Mouse (Mus musculus) brain, embryonic 14.5 days (tissue): Measurements from ENCODE around the gene Zfp91. TPM values are rescaled to one million over a fixed set of nuclear protein-coding genes. Genes with fewer than 3 reads are reported as not detected.
"Not testable (repeated sequence)": the region's sequence is repeated elsewhere in the genome, so short reads cannot be mapped to it uniquely, and the experiment has no call there.

ENCODE experiments used
- DNase-seq: peaks from one replicate; pipeline ENCODE4 v3.0.0-alpha.2; 2011; ENCODE audit warnings: low read depth
- CTCF ChIP-seq: fragments of 200-500 bp; IDR thresholded peaks from 2 replicates; pipeline ENCODE4 v1.5.1; 2012; ENCODE audit warnings: inconsistent platforms, mild to moderate bottlenecking, moderate library complexity, borderline replicate concordance; ENCODE audit not compliant: insufficient read depth, insufficient read length; ENCODE audit errors: extremely low read depth
- POLR2A ChIP-seq: fragments of 200-500 bp; IDR thresholded peaks from 2 replicates; pipeline ENCODE4 v1.6.1; 2012; ENCODE audit warnings: mild to moderate bottlenecking, inconsistent platforms, borderline replicate concordance; ENCODE audit not compliant: poor library complexity, insufficient read depth, insufficient read length, severe bottlenecking; ENCODE audit errors: extremely low read depth
- polyA plus RNA-seq: library from polyadenylated mRNA; depleted of rRNA; stranded (reverse); fragments of >200 nt; gene quantifications from 2 replicates; pipeline ENCODE4 v1.2.3, GENCODE M21; 2012; rRNA removed

The Zfp91 gene
- polyA plus RNA-seq, 1 experiment: 41.0 TPM

GRCm38 (mm10) chr19:12731036-12731435 lies 64.9 kb downstream of the Zfp91 start:
- TF ChIP-seq POLR2A (no peak), CTCF (no peak)
- DNase-seq: no peak

DNA sequence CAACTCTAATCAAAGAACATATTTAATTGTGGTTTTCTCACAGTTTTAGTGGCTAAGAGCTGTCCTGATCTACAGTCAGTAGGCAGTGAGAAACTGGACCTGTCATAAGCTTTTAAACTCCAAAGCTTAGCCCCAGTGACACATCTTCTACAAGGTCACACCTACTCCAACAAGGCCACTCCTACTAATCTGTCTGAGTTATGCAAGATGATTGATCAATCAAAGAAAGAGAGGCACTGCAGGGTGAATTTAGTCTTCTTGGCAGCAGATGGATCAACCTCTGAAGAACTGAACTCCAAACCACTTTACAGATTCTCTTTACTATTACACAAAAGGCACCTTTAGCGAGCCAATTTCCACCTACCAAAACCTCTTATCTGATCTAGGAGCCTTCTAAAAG lies 70.1 kb downstream of the Zfp91 start:
- DNase-seq: no peak
- TF ChIP-seq POLR2A (no peak), CTCF (no peak)

- DNase-seq: peak; percentile 0
- TF ChIP-seq CTCF (peak; percentile 27; the same call in 1 of the 2 replicates), POLR2A (no peak)
Measured at GRCm38 (mm10) chr19:12722308-12722707, 73.6 kb downstream of the Zfp91 start.

- not testable (repeated sequence) for DNase-seq
Measured at GRCm38 (mm10) chr19:12721596-12721995, 74.3 kb downstream of the Zfp91 start.

- DNase-seq: not testable (repeated sequence)
Measured at GRCm38 (mm10) chr19:12720919-12721318, 75.0 kb downstream of the Zfp91 start.

GRCm38 (mm10) chr19:12720463-12720862 lies 75.5 kb downstream of the Zfp91 start:
- TF ChIP-seq POLR2A: no peak
- TF ChIP-seq CTCF: no peak
- DNase-seq: no peak

DNA sequence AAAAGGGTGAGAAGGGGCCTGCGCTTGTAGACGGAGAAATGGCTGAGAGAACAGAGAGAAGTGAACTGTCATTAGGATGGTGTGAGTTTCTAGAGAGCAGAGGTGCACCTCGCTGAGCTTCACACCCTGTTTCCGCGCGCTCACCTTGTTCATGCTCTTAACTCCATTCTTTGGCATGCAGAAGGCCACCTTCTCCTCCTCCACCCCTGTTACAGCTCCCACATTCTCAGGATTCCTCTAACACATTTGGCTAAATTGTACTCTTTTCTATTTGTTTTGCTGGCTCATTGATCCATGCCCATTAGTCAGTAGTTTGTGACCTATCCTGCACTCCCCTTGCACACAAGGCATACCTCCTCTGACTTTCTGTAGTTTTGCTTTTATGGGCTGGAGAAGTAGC lies 76.7 kb downstream of the Zfp91 start:
- TF ChIP-seq CTCF: no peak
- no peak for TF ChIP-seq POLR2A
- no peak for DNase-seq

Other genes with a start within 250 kb of the Zfp91 start
- 0.06 and 0.07 TPM in 2 replicates for gene Gm4952, start 196.2 kb downstream of the Zfp91 start, polyA plus RNA-seq
- gene Glyat, start 162.8 kb downstream of the Zfp91 start, polyA plus RNA-seq: not detected in 2 replicates
- gene Olfr1442, start 125.7 kb downstream of the Zfp91 start, polyA plus RNA-seq: not detected in 2 replicates
- not detected in 2 replicates for gene Olfr1443, start 118.0 kb downstream of the Zfp91 start, polyA plus RNA-seq
- not detected in 2 replicates for gene Keg1, start 100.3 kb downstream of the Zfp91 start, polyA plus RNA-seq
- 2.4 and 3.9 TPM in 2 replicates for gene Cntf, start 30.5 kb downstream of the Zfp91 start, polyA plus RNA-seq
- gene Lpxn, start 67 bp upstream of the Zfp91 start, polyA plus RNA-seq: 1.4 and 1.6 TPM in 2 replicates
- gene Gm5244, start 50.6 kb upstream of the Zfp91 start, polyA plus RNA-seq: not detected in 2 replicates
- gene Olfr1444, start 61.2 kb upstream of the Zfp91 start, polyA plus RNA-seq: not detected in 2 replicates
- not detected in 2 replicates for gene Olfr1445, start 87.7 kb upstream of the Zfp91 start, polyA plus RNA-seq
- not detected in 2 replicates for gene Olfr1446, start 97.4 kb upstream of the Zfp91 start, polyA plus RNA-seq
- not detected in 2 replicates for gene Olfr1447, start 107.6 kb upstream of the Zfp91 start, polyA plus RNA-seq
- not detected in 2 replicates for gene Olfr1448, start 128.3 kb upstream of the Zfp91 start, polyA plus RNA-seq
- gene Olfr1449, start 134.7 kb upstream of the Zfp91 start, polyA plus RNA-seq: not detected in 2 replicates
- not detected in 2 replicates for gene Olfr1450, start 154.1 kb upstream of the Zfp91 start, polyA plus RNA-seq
- not detected in 2 replicates for gene Olfr1451, start 198.9 kb upstream of the Zfp91 start, polyA plus RNA-seq
- gene Olfr1453, start 232.2 kb upstream of the Zfp91 start, polyA plus RNA-seq: not detected in 2 replicates